Mouse (Mus musculus): Measurements from ENCODE around the gene Esr1.

DNA sequence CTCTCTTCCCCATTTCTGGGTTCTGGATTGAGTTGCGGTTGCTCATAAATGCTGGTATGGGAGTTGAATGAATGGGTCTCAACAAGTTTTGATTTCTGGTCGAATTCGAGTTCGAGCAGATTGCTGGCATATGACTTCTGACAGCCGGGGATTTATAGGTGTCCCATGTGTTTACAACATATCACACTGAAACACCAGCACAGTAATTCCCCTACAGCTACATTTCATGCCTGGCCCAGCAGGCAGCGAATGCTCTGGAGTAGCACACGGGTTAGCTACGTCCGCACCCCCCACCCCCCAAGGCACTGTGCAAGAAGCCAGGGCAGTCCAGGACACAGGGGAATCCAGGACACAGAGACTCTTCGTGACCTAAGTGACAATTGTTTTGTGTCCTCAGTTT is 102.0 kb downstream of the Esr1 start:
- no peak for TF ChIP-seq MYOG (IDR thresholded peaks at IDR 0.05; ENCODE audit: control insufficient read depth in 1 of 3, insufficient read depth in 1 of 3, insufficient read length in 2 of 3, low read depth in 2 of 3)
- no peak for TF ChIP-seq MAX (IDR thresholded peaks at IDR 0.05; ENCODE audit: low read depth)
